Mouse (Mus musculus): ENCODE data around the gene Olfr781.
"Not testable (repeated sequence)": the region's sequence is repeated elsewhere in the genome, so short reads cannot be mapped to it uniquely, and the experiment has no call there.

The Olfr781 gene

DNA sequence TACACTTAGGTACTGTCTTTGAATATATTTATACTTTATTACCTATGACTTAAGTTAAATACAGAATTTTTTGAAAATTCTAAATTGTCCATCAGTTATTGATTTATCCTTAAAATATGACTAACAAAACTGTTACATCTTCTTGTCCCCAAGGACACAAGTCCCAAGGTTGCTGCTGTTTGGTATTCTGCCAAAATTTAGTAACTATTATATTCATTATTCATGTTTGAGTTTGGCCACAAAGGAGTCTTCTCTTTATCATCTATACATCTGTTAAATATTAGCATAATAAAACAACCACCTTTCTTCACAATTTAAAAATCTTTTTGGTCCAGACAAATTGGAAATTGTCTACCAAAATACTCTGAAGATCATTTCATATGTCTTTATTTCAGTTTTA lies at the start of gene Olfr781:
Gene Olfr781, plus strand, starts transcription at position 301 of the 400 bp plus-strand sequence.
- no peak for DNase-seq

DNA sequence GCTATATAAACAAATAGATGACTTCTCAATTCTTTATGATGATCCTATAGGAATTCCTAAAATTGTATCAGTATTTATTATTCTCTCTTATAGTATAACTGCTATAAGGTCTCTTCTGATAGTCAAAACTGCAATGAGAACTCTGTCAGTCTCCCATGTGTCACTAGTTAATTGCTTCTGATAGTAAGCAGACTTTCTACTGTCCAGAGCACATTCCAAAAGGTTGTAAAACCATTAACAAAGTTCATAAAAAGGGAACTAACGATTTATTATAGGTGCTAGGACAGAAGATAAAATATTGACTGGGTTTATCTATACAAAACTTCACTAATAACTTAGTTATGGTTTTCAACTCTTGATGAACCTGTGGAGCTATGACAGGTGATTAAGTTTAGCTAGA lies 15.7 kb upstream of the Olfr781 start:
- DNase-seq, result not testable (repeated sequence)

DNA sequence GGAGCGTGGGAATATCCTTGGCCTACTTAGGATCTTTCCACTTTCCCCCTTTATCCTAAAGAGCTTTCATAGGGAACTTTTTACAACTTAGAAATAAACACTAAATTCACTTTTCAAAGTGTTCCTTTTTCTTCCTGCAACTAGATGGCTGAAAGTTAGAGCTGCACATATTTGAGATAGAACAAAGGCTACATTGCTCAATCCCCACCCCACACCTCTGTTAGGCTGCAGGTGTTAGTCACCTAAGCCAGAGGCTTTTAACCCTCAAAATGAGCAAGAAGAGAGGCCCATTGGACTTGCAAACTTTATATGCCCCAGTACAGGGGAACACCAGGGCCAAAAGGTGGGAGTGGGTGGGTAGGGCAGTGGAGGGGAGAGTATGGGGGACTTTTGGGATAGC lies 15.1 kb upstream of the Olfr781 start:
- DNase-seq, result not testable (repeated sequence)

DNA sequence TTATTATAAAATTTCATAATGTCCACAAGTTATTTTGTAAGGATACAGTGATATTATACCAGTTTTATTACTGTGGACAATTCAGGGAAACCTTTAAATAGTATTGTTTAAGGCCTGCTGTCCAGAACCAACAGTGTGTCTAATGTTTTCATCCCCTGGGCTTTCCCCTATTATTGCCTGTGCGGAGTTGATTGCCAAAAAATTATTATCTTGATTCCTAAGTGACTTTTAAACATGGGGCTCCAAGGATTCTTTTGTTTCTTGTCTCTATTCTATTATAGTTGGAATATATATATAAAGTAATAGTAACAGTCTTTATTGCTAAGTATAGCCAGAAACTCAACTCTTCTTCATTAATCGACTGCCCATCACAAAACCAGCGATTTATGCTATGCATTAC lies 10.8 kb upstream of the Olfr781 start, which contains the start of gene Olfr780:
Gene Olfr780, plus strand, starts transcription at position 301 of the 400 bp plus-strand sequence.
- no peak for DNase-seq

DNA sequence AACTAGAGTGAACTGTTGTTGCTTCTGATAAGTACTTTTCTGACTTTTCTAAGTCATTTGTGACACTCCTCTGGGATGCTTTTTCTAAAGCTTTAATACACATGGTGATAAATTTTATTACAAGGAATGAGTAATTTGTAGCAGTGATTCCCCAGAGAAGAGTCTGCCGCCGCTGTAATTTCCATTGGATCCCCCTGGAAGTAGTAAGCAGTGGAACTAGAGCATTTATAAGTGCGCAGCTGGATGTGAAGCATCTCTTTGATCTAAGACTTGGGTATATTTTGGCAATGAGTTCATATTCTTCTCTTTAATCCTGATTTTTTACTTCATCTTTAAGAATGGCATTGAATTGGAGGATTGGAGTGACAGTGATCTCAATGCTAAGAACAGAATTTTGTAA lies 19.9 kb downstream of the Olfr781 start, which contains the start of gene Olfr782:
Gene Olfr782, plus strand, starts transcription at position 301 of the 400 bp plus-strand sequence.
- DNase-seq, result no peak

DNA sequence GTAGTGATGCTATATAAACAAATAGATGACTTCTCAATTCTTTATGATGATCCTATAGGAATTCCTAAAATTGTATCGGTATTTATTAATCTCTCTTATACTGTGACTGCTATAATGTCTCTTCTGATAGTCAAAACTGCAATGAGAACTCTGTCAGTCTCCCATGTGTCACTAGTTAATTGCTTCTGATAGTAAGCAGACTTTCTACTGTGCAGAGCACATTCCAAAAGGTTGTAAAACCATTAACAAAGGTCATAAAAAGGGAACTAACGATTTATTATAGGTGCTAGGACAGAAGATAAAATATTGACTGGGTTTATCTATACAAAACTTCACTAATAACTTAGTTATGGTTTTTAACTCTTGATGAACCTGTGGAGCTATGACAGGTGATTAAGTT lies 23.8 kb downstream of the Olfr781 start:
- DNase-seq, result not testable (repeated sequence)

DNA sequence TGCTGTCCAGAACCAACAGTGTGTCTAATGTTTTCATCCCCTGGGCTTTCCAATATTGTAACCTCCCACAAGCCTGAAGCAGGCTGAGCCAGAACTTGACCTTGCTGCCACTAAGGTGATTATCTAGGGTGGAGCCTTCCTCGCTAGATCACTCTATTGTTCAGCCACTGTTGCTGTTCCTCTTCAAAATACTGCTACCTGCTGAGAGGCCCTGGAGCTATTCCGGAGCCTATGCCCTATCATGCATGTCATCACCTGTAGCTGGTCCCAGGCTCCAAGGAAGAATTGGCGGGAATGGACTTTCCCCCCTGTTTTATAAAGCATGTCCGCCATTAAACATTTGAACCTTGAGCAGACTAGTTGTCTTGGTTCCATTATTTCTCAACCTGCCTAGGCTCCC lies 27.8 kb downstream of the Olfr781 start:
- DNase-seq, result not testable (repeated sequence)

DNA sequence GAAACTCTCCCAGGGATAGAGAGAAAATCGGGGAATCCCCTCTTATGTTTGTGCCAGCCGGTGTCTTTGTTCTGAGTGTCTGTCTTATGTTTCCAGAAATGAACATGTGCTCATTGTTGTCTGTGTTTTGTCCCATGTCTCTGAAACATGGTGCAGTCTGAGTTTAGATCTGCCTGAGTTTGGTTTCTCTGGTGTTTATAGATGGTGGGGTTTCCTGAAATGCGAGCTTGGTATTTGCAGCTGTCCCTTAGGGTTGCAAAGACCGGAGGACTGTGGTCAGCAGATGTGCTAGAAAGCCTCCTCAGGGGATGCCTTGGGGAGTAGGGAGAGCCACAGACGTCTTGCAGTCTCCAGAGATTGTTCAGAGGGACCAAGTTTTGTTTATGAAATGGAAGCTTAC lies 28.7 kb downstream of the Olfr781 start:
- DNase-seq, result no peak

DNA sequence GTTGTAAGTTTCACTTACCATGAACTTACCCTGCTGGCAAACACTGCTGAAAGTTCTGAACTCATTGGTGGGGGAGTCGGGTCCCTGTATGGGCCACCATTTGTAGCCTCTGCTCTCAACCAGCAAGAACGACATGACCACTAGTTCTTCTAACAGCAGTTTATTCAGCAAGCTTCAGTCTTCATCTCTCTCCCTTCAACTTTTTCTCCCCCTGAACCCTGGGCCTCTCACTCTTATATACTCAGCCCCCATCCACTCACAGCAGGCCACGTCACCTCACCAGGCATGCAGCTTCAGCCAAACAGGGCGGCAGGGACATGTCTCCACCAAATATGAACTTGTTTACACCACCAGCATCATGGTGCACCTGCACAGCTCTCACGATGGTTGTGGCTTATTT lies 45.4 kb downstream of the Olfr781 start:
- not testable (repeated sequence) for DNase-seq
